Mouse (Mus musculus): ENCODE measurements at regions not wholly inside any gene's neighbourhood (a gene's known extent, or its start where the extent isn't known, plus 50 kb on each side); places are given as distances from the start of the nearest gene placed in this dataset.
"Not testable (repeated sequence)": the region's sequence is repeated elsewhere in the genome, so short reads cannot be mapped to it uniquely, and the experiment has no call there.

DNA sequence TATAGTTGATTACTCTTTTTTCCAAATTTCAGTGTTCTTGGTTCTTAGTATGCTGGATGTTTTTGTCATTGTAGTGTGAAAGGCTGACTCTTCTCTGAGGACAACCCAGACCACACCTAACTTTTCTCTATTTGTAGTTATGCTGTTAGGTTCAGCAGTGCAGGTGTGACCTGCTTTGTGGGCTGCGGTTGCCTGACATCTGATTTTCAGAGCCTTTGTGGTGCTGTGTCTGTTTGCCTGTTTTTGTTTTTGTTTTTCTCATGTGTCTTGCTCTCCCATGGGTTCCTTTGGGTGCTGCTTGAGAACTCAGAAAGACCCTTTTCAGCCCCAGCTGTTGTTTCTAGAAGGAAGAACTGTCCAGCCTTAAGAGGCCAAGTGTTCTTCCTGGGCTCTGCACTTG lies 52.0 kb upstream of the Trpm1 start:
- DNase-seq = no peak

- DNase-seq = no peak
Measured at GRCm38 (mm10) chr7:64099606-64100005, 54.0 kb upstream of the Trpm1 start.

DNA sequence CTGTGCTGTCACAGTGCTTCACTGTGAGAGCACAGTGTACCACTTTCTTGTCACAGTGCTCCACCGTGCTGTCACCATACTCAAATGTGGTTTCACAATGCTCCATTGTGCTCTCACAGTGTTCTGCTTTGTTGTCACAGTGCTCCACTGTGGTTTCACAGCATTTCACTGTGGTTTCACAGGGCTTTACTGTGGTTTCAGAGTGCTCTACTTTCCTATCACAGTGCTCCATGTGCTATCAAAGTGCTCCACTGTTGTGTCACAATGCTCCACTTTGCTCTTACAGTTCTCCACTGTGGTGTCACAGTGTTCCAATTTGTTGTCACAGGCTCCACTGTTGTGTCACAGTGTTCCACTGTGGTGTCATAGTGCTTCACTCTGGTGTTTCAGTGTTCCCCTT lies 63.6 kb upstream of the Trpm1 start:
- DNase-seq = no peak

DNA sequence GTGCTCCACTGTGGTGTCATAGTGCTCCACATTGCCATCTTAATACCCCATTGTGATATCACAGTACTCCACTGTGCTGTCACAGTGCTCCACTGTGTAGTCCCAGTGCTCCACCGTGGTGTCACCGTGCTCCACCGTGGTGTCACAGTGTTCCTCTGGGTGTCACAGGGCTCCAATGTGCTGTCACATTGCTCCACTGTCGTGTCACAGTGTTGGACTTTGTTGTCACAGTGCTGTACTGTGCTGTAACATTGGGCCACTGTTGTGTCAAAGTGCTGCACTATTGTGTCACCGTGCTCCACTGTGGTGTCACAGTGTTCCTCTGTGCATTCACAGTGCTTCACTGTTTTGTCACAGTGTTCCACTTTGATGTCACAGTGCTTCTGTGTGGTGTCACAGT lies 64.6 kb upstream of the Trpm1 start:
- no peak for DNase-seq

- not testable (repeated sequence) for DNase-seq
Measured at GRCm38 (mm10) chr7:64083978-64084377, 69.7 kb upstream of the Trpm1 start.

- no peak for DNase-seq
Measured at GRCm38 (mm10) chr7:64082651-64083050, 71.0 kb upstream of the Trpm1 start.

DNA sequence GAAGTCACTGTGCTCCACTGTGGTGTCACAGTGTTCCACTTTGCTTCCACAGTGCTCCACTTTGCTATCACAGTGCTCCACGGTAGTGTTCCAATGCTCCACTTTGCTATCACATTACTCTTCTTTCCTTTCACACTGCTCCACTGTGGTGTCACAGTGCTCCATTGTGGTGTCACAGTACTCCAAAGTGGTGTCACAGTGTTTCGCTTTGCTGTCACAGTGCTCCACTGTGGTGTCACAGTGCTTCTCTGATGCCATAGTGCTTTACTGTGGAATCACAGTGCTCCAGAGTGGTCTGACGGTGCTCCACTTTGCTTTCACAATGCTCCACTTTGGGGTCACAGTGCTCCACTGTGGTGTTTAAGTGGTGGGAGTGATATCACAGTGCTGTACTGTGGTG lies 71.4 kb upstream of the Trpm1 start:
- DNase-seq = no peak

DNA sequence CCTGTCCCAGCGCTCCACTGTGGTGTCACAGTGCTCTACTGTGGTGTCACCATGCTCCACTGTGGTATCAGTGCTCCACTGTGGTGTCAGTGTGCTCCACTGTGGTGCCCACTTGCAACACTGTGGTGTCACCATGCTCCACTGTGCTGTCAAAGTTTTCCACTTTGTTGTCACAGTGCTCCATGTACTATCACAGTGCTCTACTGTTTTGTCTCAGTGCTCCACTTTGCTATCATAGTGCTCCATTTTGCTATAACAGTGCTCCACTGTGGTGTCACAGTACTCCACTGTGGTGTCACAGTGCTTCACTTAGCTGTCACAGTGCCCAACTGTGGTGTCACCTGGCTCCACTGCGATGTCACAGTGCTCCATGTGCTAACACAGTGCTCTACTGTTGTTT lies 72.0 kb upstream of the Trpm1 start:
- no peak for DNase-seq

DNA sequence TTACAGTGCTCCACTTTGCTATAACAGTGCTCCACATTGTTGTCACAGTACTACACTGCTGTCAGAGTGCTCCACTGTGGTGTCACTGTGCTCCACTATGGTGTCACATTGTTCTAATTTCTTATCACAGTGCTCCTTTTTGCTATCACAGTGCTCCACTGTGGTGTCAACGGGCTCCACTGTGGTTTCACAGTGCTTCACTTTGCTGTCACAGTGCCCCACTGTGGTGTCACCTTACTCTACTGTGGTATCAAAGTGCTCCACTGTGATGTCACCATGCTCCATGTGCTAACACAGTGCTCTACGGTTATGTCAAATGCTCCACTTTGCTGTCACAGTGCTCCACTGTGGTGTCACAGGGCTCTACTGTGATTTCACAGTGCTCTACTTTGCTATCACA lies 72.6 kb upstream of the Trpm1 start:
- no peak for DNase-seq

DNA sequence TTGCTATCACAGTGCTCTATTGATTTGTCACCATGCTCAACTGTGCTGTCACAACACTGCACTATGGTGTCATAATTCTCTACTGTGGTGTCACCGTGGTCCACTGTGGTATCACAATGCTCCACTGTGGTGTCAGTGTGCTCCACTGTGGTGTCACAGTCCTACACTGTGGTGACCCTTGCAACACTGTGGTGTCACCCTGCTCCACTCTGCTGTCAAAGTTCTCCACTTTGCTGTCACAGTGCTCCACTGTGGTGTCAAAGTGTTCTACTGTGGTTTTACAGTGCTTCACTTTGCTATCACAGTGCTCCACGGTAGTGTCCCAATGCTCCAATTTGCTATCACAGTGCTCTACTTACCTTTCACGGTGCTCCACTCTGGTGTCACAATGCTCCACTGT lies 74.3 kb upstream of the Trpm1 start:
- DNase-seq = no peak

- no peak for DNase-seq
Measured at GRCm38 (mm10) chr7:64078646-64079045, 75.0 kb upstream of the Trpm1 start.

DNA sequence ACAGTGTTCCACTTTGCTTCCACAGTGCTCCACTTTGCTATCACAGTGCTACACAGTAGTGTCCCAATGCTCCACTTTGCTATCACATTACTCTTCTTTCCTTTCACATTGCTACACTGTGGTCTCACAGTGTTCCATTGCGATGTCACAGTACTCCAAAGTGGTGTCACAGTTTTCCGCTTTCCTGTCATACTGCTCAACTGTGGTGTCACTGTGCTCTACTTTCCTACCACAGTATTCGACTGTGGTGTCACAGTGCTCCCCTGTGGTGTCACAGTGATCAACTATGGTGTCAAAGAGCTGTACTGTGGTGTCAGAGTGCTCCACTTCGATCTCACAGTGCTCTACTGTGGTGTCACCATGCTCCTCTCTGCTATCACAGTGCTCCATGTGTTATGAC lies 76.1 kb upstream of the Trpm1 start:
- peak in 1 of 2 experiments; percentile 12 for DNase-seq

GRCm38 (mm10) chr7:64076764-64077360 lies 76.8 kb upstream of the Trpm1 start:
- DNase-seq = no peak

GRCm38 (mm10) chr7:64075696-64076313 lies 77.8 kb upstream of the Trpm1 start:
- DNase-seq = no peak

DNA sequence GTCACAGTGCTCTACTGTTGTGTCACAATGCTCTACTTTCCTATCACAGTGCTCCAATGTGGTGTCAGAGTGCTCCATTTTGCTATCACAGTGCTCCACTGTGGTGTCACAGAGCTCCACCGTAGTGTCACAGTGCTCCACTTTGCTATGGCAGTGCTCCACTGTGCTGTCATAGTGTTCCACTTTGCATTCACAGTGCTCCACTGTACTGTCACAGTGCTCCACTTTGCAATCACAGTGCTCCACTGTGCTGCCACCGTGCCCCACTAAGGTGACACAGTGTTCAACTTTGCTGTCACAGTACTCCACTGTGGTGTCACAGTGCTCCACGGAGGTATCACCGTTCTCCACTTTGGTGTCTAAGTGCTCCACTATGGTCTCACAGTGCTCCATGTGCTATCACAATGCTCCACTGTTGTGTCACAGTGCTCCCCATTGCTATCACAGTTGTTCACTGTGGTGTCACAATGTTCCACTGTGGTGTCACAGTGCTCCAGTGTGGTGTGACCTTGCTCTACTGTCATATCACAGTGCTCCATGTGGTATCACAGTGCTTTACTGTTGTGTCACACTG lies 78.9 kb upstream of the Trpm1 start:
- DNase-seq = no peak

DNA sequence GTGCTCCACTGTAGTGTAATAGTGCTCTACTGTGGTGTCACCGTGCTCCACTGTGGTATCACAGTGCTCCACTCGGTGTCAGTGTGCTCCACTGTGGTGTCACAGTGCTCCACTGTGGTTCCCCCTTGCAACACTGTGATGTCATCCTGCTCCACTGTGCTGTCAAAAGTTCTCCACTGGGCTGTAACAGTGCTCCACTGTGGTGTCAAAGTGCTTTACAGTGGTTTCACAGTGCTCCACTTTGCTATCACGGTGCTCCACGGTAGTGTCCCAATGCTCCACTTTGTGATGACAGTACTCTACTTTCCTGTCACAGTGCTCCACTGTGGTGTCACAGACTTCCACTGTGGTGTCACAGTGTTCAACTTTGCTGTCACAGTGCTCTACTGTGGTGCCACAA lies 79.4 kb upstream of the Trpm1 start:
- DNase-seq = no peak

- DNase-seq = no peak
Measured at GRCm38 (mm10) chr7:64073781-64074180, 79.9 kb upstream of the Trpm1 start.

- DNase-seq = no peak
Measured at GRCm38 (mm10) chr7:64070930-64071329, 82.7 kb upstream of the Trpm1 start.

DNA sequence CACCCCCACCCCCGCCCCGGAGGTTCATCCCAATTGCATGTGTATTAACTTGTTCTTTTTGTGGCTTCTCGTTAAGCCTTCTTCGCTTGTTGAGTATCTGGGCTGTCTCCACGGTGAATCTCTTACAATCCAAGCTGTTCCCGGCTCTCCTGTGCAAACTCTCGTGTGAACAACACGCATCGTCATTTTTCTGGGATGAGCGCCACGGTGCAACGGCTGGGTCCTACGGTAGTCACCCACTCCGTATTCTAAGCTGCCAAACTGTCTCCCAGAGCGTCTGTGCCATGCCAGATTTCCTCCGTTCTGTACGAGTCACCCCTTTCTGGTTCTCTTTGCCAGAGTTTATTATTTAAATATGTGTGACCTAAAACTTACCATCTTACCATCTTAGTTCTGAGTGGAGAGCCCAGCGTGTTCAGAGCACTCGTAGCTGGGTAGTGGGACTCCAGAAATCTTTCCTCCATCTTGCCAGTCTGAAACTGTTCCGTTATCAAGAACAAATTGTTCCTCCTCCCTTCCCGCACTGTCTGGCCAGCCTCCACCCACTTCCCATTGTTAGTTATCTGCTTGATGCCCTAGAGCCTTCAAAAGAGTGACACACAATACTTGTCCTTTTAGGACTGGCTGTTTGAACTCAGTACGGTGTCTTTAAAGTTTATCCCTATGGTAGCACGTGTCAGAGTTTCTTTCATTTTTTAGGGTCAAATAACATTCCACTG lies 87.9 kb upstream of the Trpm1 start:
- peak in 1 of 2 experiments; percentile 21 for DNase-seq

DNA sequence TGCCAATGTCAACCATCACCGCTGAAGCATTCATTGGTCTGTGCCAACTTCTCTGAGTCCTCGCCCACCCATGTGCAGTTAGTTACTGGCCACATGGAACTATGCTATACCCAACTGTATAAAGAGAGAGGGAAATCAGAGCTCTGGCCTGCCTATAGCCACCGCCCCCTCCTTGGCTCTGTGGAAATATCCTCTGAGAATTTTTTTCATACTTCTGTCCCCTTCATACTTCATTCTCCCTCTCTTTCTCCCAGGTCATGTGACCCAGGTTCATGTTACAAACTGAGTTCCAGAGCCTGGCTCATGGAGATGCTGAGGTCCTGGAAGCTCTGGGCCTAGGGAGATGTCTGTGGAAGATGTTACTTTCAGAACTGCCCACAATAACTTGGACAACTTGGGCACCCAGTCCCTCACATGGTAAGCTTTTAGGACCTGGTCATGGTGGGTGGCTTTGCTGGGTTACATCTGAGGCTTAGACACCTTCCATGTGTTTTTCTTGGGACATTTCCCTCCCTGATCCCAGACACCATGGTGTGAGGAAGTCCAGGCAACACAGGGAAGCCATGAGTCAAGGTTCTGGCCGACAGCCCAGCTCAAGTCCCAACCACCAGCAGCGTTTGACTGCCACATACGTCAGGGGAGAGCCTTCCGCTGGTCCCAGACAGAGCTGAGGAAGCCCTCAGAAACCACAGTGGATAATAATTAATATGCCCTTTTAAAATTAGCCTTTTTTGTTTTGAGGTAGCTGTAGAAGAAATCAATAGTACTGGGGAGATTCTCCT lies 89.0 kb upstream of the Trpm1 start:
- DNase-seq = peak; percentile 55 to 61

- DNase-seq = no peak
Measured at GRCm38 (mm10) chr7:64061170-64061569, 92.5 kb upstream of the Trpm1 start.

DNA sequence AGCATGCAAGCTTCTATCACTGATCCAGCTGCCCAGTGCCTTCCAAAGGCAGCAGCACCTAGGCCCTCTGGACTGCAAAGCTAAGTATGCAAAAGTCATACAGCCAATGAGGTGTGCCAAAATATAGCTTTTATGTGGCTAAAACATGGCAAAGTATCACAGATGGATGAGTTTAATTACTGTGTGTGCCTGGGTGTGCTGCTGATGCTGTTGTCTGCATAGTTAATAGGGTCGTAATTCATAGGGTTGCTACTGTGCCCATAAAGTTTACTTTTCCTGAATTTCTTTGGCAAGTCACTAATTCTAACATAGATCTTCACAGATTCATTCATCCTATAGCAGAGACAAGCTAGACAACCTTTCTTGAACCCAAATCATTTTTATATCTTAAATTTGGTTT lies 93.1 kb upstream of the Trpm1 start:
- no peak for DNase-seq

DNA sequence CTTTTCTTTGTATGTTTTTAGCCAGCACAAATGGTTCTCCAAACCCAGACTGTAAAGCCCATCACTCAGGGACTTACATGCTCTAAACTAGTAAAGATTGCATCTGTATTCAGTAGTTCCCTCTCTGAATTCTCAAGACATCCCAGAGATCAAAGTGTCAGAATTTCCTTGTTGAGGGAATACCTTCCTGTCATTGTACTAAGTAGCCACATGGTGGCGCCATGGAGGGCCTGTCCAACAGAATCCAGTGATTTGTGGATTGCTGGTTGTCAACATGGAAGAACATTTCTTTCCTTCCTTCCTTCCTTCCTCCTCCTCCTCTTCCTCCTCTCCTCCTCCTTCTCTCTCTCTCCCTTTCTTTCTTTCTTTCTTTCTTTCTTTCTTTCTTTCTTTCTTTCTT lies 93.6 kb upstream of the Trpm1 start:
- no peak for DNase-seq

Measured in kidney, adult 8-10 months (tissue).